Mouse (Mus musculus) limb, embryonic 13.5 days (tissue): Measurements from ENCODE around the gene Antxr2. TPM values are rescaled to one million over a fixed set of nuclear protein-coding genes. Genes with fewer than 3 reads are reported as not detected.
A peak's percentile ranks its signal among the peaks of the same experiment; 100 is the strongest.

Source experiments
- ATAC-seq: fragments of 200-750 bp; cut with Nextera tagmentation; 2 replicates; pipeline ENCODE4 v1.8.0; 2017; ENCODE audit warnings: low read depth, moderate number of reproducible peaks, moderate TSS enrichment; ENCODE audit not compliant: low FRiP score
- H3K27ac ChIP-seq: fragments of 300-500 bp; sonication (generic); 2 replicates; pipeline ENCODE4 v1.5.1; 2015; ENCODE audit warnings: inconsistent platforms, mild to moderate bottlenecking, moderate library complexity
- H3K27me3 ChIP-seq: fragments of 300-500 bp; sonication (generic); 2 replicates; pipeline ENCODE4 v1.6.1; 2015; ENCODE audit warnings: mild to moderate bottlenecking, inconsistent platforms
- H3K36me3 ChIP-seq: fragments of 300-500 bp; sonication (generic); 2 replicates; pipeline ENCODE4 v1.6.1; 2015; ENCODE audit warnings: inconsistent platforms, mild to moderate bottlenecking, moderate library complexity
- H3K4me1 ChIP-seq: fragments of 300-500 bp; sonication (generic); 2 replicates; pipeline ENCODE4 v1.6.1; 2015; ENCODE audit warnings: inconsistent platforms
- H3K4me2 ChIP-seq: fragments of 300-500 bp; sonication (generic); replicated peaks from 2 replicates; pipeline ENCODE4 v1.6.1; 2015; ENCODE audit warnings: inconsistent platforms, mild to moderate bottlenecking, moderate library complexity
- H3K4me3 ChIP-seq: fragments of 300-500 bp; sonication (generic); 2 replicates; pipeline ENCODE4 v1.5.1; 2015; ENCODE audit warnings: moderate library complexity, mild to moderate bottlenecking, inconsistent platforms
- H3K9ac ChIP-seq: fragments of 300-500 bp; sonication (generic); 2 replicates; pipeline ENCODE4 v1.6.1; 2015; ENCODE audit warnings: mild to moderate bottlenecking, inconsistent platforms
- H3K9me3 ChIP-seq: fragments of 300-500 bp; sonication (generic); 2 replicates; pipeline ENCODE4 v1.6.1; 2016; ENCODE audit warnings: inconsistent platforms
- whole genome bisulfite sequencing: fragments of 180-500 bp; shearing (Covaris S2); methylation state at CpG from one replicate; pipeline ENCODE4 v1.1.7; 2015; 5-methylcytosine and 5-hydroxymethylcytosine counted together
- polyA plus RNA-seq: library from polyadenylated mRNA; unstranded; fragments of >200 nt; fragmentation: Nextera tagmentation; extraction: Ambion mirVana; gene quantifications from 2 replicates; pipeline ENCODE4 v1.2.1, GENCODE M21; 2015

The Antxr2 gene
- polyA plus RNA-seq, 1 experiment from 2014 or later: 32.1 TPM

- H3K36me3 ChIP-seq: peaks cover 15% of the 10 kb centered on the region
- no peaks in the 10 kb centered on the region for H3K27me3 ChIP-seq
- peaks cover 8% of the 10 kb centered on the region for H3K4me1 ChIP-seq
- WGBS: 30% methylated on average over 14 of the region's 14 CpGs
- no peak overlapping the region; the same call in 1 of the 2 replicates for H3K27ac ChIP-seq
- no peak overlapping the region for H3K4me3 ChIP-seq
- peak overlapping the region; percentile 46 for H3K4me2 ChIP-seq
- no peak; the same call in 1 of the 2 replicates for ATAC-seq
- no peaks in the 10 kb centered on the region for H3K9me3 ChIP-seq
- no peak overlapping the region for H3K9ac ChIP-seq
Measured at GRCm38 (mm10) chr5:97980472-97980871, 50.4 kb downstream of the Antxr2 start.

DNA sequence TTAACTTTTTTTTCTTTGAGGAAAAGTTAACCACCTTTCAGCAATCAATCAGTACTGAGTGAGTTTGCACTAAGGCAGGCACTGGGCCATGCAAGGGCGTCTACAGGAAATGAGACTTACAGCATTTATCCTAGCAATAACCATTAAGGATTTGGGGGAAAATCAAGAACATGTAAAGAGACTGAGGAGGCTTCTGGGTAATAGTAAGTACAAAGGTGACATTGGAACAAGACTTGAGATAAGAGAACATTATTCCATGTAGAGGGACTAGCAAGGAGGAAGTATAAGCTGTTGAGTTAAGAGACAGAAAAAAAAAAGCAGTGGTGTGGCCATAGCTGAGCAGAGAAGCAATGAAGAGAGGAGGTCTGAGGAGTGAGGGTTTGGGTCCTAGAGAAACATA, 57.5 kb downstream of the Antxr2 start:
- WGBS: 53% methylated on average over 1 of the region's 1 CpGs
- Histone ChIP-seq H3K4me1 (no peaks in the 10 kb centered on the region), H3K9me3 (no peaks in the 10 kb centered on the region), H3K9ac (no peak overlapping the region), H3K27ac (no peak overlapping the region), H3K36me3 (peaks cover 22% of the 10 kb centered on the region), H3K4me3 (no peak overlapping the region), H3K4me2 (no peak overlapping the region), H3K27me3 (no peaks in the 10 kb centered on the region)
- ATAC-seq: no peak

DNA sequence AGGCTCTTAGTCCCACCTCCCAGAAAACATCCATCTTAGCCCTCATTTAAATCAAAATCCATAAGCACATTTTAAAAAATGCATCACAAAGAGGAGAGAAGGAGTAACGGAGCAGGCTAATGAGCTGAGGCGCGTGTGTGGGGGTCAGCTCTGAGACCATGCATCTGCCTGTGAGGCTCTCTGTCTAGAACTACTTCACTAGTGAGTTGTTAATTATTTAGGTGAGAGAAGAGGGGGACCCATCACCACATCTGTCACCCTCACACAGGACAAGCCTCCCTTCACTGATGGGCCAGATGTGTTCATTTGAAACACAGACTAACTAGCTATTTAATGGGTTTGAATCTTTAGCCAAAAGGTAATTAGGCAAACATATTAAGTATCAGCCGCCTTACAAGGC, 58.8 kb downstream of the Antxr2 start:
- H3K4me2 ChIP-seq: no peak overlapping the region
- WGBS: 55% methylated on average over 4 of the region's 4 CpGs
- H3K36me3 ChIP-seq: peaks cover 14% of the 10 kb centered on the region
- ATAC-seq: no peak
- H3K4me1 ChIP-seq: no peaks in the 10 kb centered on the region
- H3K9ac ChIP-seq: no peak overlapping the region
- no peaks in the 10 kb centered on the region for H3K9me3 ChIP-seq
- H3K27me3 ChIP-seq: no peaks in the 10 kb centered on the region
- no peak overlapping the region for H3K27ac ChIP-seq
- no peak overlapping the region for H3K4me3 ChIP-seq

GRCm38 (mm10) chr5:97971236-97971635, 59.6 kb downstream of the Antxr2 start:
- no peak overlapping the region for H3K9ac ChIP-seq
- ATAC-seq: no peak
- no peak overlapping the region for H3K27ac ChIP-seq
- no peak overlapping the region for H3K4me3 ChIP-seq
- 61% methylated on average over 3 of the region's 3 CpGs for WGBS
- no peak overlapping the region for H3K4me2 ChIP-seq
- peaks cover 14% of the 10 kb centered on the region for H3K36me3 ChIP-seq
- H3K27me3 ChIP-seq: no peaks in the 10 kb centered on the region
- H3K4me1 ChIP-seq: no peaks in the 10 kb centered on the region
- no peaks in the 10 kb centered on the region for H3K9me3 ChIP-seq

DNA sequence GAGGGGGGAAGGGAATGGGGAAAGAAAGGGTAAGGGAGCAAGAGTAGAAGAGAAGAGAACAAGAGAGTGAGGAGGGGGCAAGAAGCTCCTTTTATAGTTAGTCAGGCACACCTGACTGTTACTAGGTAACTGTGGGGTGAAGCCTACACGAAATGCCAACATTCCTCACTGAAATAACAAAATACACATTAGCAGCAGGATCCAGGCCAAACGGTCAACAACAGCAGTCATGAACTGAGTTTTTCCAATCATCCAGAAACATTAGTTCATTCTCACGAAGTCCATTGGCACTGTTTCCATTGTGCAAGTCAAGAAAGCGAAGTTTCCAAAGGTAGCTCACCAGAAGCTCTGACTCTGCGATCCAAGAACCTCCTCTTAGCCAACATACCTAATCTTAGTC, 63.8 kb downstream of the Antxr2 start:
- ATAC-seq: no peak
- no peak overlapping the region for H3K9ac ChIP-seq
- no peak overlapping the region for H3K27ac ChIP-seq
- H3K4me1 ChIP-seq: no peaks in the 10 kb centered on the region
- no peak overlapping the region for H3K4me3 ChIP-seq
- WGBS: 87% methylated on average over 5 of the region's 5 CpGs
- H3K36me3 ChIP-seq: peaks cover 16% of the 10 kb centered on the region
- H3K27me3 ChIP-seq: no peaks in the 10 kb centered on the region
- H3K4me2 ChIP-seq: no peak overlapping the region
- H3K9me3 ChIP-seq: no peaks in the 10 kb centered on the region

- Histone ChIP-seq H3K4me1 (no peaks in the 10 kb centered on the region), H3K27ac (no peak overlapping the region), H3K4me2 (no peak overlapping the region), H3K36me3 (peaks cover 26% of the 10 kb centered on the region), H3K27me3 (no peaks in the 10 kb centered on the region), H3K4me3 (no peak overlapping the region), H3K9ac (no peak overlapping the region), H3K9me3 (no peaks in the 10 kb centered on the region)
- no peak for ATAC-seq
Measured at GRCm38 (mm10) chr5:97966101-97966500, 64.7 kb downstream of the Antxr2 start.

- Histone ChIP-seq H3K9me3 (no peaks in the 10 kb centered on the region), H3K9ac (no peak overlapping the region), H3K27ac (no peak overlapping the region), H3K4me2 (no peak overlapping the region), H3K4me3 (no peak overlapping the region), H3K4me1 (no peaks in the 10 kb centered on the region), H3K27me3 (no peaks in the 10 kb centered on the region), H3K36me3 (peaks cover 41% of the 10 kb centered on the region)
- no peak for ATAC-seq
- 68% methylated on average over 2 of the region's 2 CpGs for WGBS
Measured at GRCm38 (mm10) chr5:97964444-97964843, 66.4 kb downstream of the Antxr2 start.

DNA sequence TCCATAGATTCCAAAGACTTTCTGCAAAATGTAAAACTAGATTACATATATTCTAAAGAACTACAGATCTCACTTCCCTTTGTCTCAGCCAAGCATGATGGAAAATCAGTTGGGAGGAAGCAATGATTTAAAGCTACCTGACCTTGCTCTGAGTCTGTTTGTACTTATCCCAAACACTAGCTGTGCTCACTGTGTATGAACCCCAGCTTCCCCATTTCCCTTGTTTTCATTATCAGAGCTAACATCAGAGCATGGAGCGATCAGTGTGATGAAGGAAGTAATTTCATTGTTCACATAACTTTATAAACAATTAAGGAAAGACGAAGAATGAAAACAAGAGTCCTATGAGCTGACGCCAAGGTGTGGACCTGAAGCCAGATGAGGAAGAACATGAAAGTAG, 68.3 kb downstream of the Antxr2 start:
- 94% methylated on average over 3 of the region's 3 CpGs for WGBS

GRCm38 (mm10) chr5:97961786-97962185, 69.1 kb downstream of the Antxr2 start:
- Histone ChIP-seq H3K27me3 (no peaks in the 10 kb centered on the region), H3K4me3 (no peak overlapping the region), H3K9ac (no peak overlapping the region), H3K4me1 (no peaks in the 10 kb centered on the region), H3K4me2 (no peak overlapping the region), H3K27ac (no peak overlapping the region), H3K9me3 (no peaks in the 10 kb centered on the region), H3K36me3 (peaks cover 56% of the 10 kb centered on the region)
- no peak for ATAC-seq
- 88% methylated on average over 7 of the region's 7 CpGs for WGBS

More for the DNA sequence above, 68.3 kb downstream of the Antxr2 start:
- no peak for ATAC-seq
- Histone ChIP-seq H3K4me2 (no peak overlapping the region), H3K27me3 (no peaks in the 10 kb centered on the region), H3K9me3 (no peaks in the 10 kb centered on the region), H3K4me3 (no peak overlapping the region), H3K9ac (no peak overlapping the region), H3K36me3 (peaks cover 54% of the 10 kb centered on the region), H3K4me1 (no peaks in the 10 kb centered on the region), H3K27ac (no peak overlapping the region)

- no peak for ATAC-seq
- Histone ChIP-seq H3K27ac (no peak overlapping the region), H3K4me2 (no peak overlapping the region), H3K4me1 (peaks cover 6% of the 10 kb centered on the region), H3K36me3 (peaks cover 60% of the 10 kb centered on the region), H3K4me3 (no peak overlapping the region), H3K9me3 (no peaks in the 10 kb centered on the region), H3K9ac (no peak overlapping the region), H3K27me3 (no peaks in the 10 kb centered on the region)
- 88% methylated on average over 2 of the region's 2 CpGs for WGBS
Measured at GRCm38 (mm10) chr5:97959651-97960050, 71.2 kb downstream of the Antxr2 start.

DNA sequence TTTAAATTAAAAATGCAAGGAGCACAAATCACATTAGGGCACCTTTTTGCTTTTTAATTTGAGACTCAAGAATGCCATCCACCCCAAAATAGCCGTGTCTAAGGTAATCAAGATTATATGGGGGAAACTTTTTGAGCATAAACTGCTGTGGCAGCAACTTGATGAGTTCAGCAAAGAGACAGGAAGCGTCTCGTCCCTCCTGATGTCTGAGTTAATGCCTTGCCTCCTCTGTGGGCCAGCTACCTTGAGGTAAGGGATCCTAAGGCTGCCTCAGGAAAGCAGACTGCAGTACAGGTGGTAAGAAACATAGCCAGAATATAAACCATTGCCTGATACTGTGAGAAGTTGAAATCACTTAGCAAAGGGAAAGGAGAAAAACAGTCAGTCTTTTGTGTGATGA, 71.8 kb downstream of the Antxr2 start:
- no peak overlapping the region for H3K9ac ChIP-seq
- WGBS: 58% methylated on average over 3 of the region's 3 CpGs
- peaks cover 60% of the 10 kb centered on the region for H3K36me3 ChIP-seq
- no peak for ATAC-seq
- no peak overlapping the region for H3K4me3 ChIP-seq
- no peaks in the 10 kb centered on the region for H3K9me3 ChIP-seq
- no peak overlapping the region for H3K4me2 ChIP-seq
- H3K4me1 ChIP-seq: peaks cover 13% of the 10 kb centered on the region
- H3K27ac ChIP-seq: no peak overlapping the region
- no peaks in the 10 kb centered on the region for H3K27me3 ChIP-seq

- Histone ChIP-seq H3K27me3 (no peaks in the 10 kb centered on the region), H3K4me1 (peaks cover 23% of the 10 kb centered on the region), H3K9me3 (no peaks in the 10 kb centered on the region), H3K9ac (no peak overlapping the region), H3K27ac (no peak overlapping the region), H3K36me3 (peaks cover 46% of the 10 kb centered on the region), H3K4me3 (no peak overlapping the region), H3K4me2 (no peak overlapping the region)
- ATAC-seq: no peak
- WGBS: 77% methylated on average over 5 of the region's 5 CpGs
Measured at GRCm38 (mm10) chr5:97957501-97957900, 73.3 kb downstream of the Antxr2 start.

DNA sequence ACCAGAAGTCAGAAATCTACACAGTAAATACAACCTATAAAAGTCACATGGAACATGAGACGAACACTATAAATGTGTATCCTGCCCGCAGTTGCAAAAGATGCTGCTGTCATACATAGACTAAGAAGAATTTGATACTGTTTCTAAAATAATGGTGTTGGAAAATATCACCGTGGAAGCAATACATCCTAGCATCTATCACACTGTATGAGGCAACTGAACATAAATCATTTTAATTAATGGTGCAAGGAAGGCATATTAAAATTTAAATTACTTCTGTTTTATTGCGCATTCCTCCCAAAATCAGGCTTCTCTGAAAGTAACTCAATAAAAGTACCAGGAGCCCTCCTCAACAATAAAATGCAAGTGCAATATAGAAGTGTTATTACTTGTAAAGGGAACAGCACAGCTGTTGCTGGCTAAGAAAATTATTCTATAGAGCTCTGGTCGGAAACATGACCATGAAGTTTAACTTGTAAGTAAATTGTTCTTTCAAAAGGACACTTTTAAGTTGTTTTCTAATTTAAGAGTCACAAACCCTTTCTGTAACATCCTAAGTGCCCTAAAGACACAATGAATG, 76.6 kb downstream of the Antxr2 start:
- Histone ChIP-seq H3K4me1 (peaks cover 25% of the 10 kb centered on the region), H3K27ac (no peak overlapping the region; the same call in 1 of the 2 replicates), H3K4me3 (no peak overlapping the region), H3K4me2 (no peak overlapping the region), H3K9me3 (no peaks in the 10 kb centered on the region), H3K27me3 (no peaks in the 10 kb centered on the region), H3K36me3 (peaks cover 19% of the 10 kb centered on the region), H3K9ac (no peak overlapping the region)
- 25% methylated on average over 5 of the region's 5 CpGs for WGBS
- peak; percentile 78 for ATAC-seq
